Mouse (Mus musculus) ES-Bruce4 (cell line): ENCODE data around the gene Fgfr2. TPM values are rescaled to one million over a fixed set of nuclear protein-coding genes. Genes with fewer than 3 reads are reported as not detected.

Experiments
- H3K27ac ChIP-seq: 2 replicates; pipeline ENCODE4 v1.5.1; 2012; ENCODE audit warnings: low read length, inconsistent platforms; ENCODE audit not compliant: insufficient read depth
- H3K27me3 ChIP-seq: 2 replicates; pipeline ENCODE4 v1.6.1; 2012; ENCODE audit warnings: mild to moderate bottlenecking, low read length, inconsistent platforms; ENCODE audit not compliant: control insufficient read depth, poor library complexity, insufficient read depth, severe bottlenecking
- H3K36me3 ChIP-seq: 2 replicates; pipeline ENCODE4 v1.6.1; 2012; ENCODE audit warnings: inconsistent platforms, mild to moderate bottlenecking, low read length, moderate library complexity; ENCODE audit not compliant: control insufficient read depth, poor library complexity, insufficient read depth, severe bottlenecking
- H3K4me1 ChIP-seq: one replicate; pipeline ENCODE4 v1.8.1; 2011; ENCODE audit warnings: low read length; ENCODE audit not compliant: control insufficient read depth, insufficient read depth
- H3K4me3 ChIP-seq: 2 replicates; pipeline ENCODE4 v1.5.1; 2011; ENCODE audit warnings: low read depth, mild to moderate bottlenecking, low read length
- H3K9ac ChIP-seq: 2 replicates; pipeline ENCODE4 v1.6.1; 2012; ENCODE audit warnings: low read depth, mild to moderate bottlenecking, inconsistent platforms; ENCODE audit not compliant: poor library complexity, severe bottlenecking
- H3K9me3 ChIP-seq: replicated peaks from 2 replicates; pipeline ENCODE4 v1.6.1; 2012; ENCODE audit warnings: mild to moderate bottlenecking, low read length, inconsistent platforms; ENCODE audit not compliant: control insufficient read depth, poor library complexity, insufficient read depth, severe bottlenecking
- CTCF ChIP-seq: IDR thresholded peaks from one replicate; pipeline ENCODE4 v1.8.1; 2011; ENCODE audit warnings: low read depth, low read length
- EP300 ChIP-seq: IDR thresholded peaks from 2 replicates; pipeline ENCODE4 v1.6.1; 2011; ENCODE audit warnings: low read depth, low read length; ENCODE audit not compliant: insufficient read depth
- POLR2A ChIP-seq: IDR thresholded peaks from one replicate; pipeline ENCODE4 v1.8.1; 2011; ENCODE audit warnings: low read length; ENCODE audit not compliant: insufficient read depth
- polyA plus RNA-seq: library from polyadenylated mRNA; stranded (reverse); fragments of >200 nt; gene quantifications from 2 replicates; pipeline ENCODE4 v1.2.4, GENCODE M21; 2011; ENCODE audit warnings: low read depth; ENCODE audit not compliant: missing spikeins, insufficient read depth, insufficient read length

The Fgfr2 gene
- polyA plus RNA-seq, 1 experiment: 34.8 TPM

- Histone ChIP-seq H3K4me3 (no peak overlapping the region), H3K9me3 (no peaks in the 10 kb centered on the region), H3K9ac (no peak overlapping the region), H3K27me3 (no peaks in the 10 kb centered on the region), H3K36me3 (no peaks in the 10 kb centered on the region), H3K4me1 (no peaks in the 10 kb centered on the region), H3K27ac (no peak overlapping the region)
- TF ChIP-seq POLR2A (no peak), CTCF (no peak), EP300 (no peak)
Observed at GRCm38 (mm10) chr7:130368036-130368826, 2754.9 kb downstream of the Fgfr2 start.

- Histone ChIP-seq H3K9me3 (no peaks in the 10 kb centered on the region), H3K4me1 (no peaks in the 10 kb centered on the region), H3K4me3 (no peak overlapping the region), H3K27ac (no peak overlapping the region), H3K36me3 (no peaks in the 10 kb centered on the region), H3K9ac (no peak overlapping the region), H3K27me3 (no peaks in the 10 kb centered on the region)
- no peak for TF ChIP-seq EP300
- TF ChIP-seq POLR2A: no peak
- no peak for TF ChIP-seq CTCF
Observed at GRCm38 (mm10) chr7:130367222-130368035, 2755.7 kb downstream of the Fgfr2 start.

- Histone ChIP-seq H3K4me1 (no peaks in the 10 kb centered on the region), H3K27me3 (no peaks in the 10 kb centered on the region), H3K36me3 (no peaks in the 10 kb centered on the region)
Observed at GRCm38 (mm10) chr7:130365711-130366110, 2757.4 kb downstream of the Fgfr2 start.

GRCm38 (mm10) chr7:130340412-130341152 lies 2782.6 kb downstream of the Fgfr2 start:
- Histone ChIP-seq H3K36me3 (no peaks in the 10 kb centered on the region), H3K4me1 (no peaks in the 10 kb centered on the region), H3K27me3 (no peaks in the 10 kb centered on the region), H3K27ac (no peak overlapping the region), H3K9ac (no peak overlapping the region), H3K4me3 (no peak overlapping the region), H3K9me3 (no peaks in the 10 kb centered on the region)
- TF ChIP-seq CTCF (no peak), POLR2A (no peak), EP300 (no peak)

More at GRCm38 (mm10) chr7:130365711-130366110, 2757.4 kb downstream of the Fgfr2 start:
- Histone ChIP-seq H3K27ac (no peak overlapping the region), H3K9me3 (no peaks in the 10 kb centered on the region), H3K9ac (no peak overlapping the region), H3K4me3 (no peak overlapping the region)
- no peak for TF ChIP-seq EP300
- no peak for TF ChIP-seq POLR2A
- TF ChIP-seq CTCF: no peak

- TF ChIP-seq POLR2A (no peak), CTCF (no peak), EP300 (no peak)
- Histone ChIP-seq H3K36me3 (no peaks in the 10 kb centered on the region), H3K9ac (no peak overlapping the region), H3K27ac (no peak overlapping the region), H3K4me3 (no peak overlapping the region), H3K27me3 (no peaks in the 10 kb centered on the region), H3K4me1 (no peaks in the 10 kb centered on the region), H3K9me3 (no peaks in the 10 kb centered on the region)
Observed at GRCm38 (mm10) chr7:130337601-130338000, 2785.5 kb downstream of the Fgfr2 start.
